Mouse (Mus musculus) 416B (cell line): Measurements from ENCODE around the gene Specc1.
"Not testable (repeated sequence)": the region's sequence is repeated elsewhere in the genome, so short reads cannot be mapped to it uniquely, and the experiment has no call there.

Experiments
- DNase-seq: peaks from one replicate; pipeline ENCODE4 v3.0.0; 2011; ENCODE audit warnings: low read depth

Gene Specc1

DNA sequence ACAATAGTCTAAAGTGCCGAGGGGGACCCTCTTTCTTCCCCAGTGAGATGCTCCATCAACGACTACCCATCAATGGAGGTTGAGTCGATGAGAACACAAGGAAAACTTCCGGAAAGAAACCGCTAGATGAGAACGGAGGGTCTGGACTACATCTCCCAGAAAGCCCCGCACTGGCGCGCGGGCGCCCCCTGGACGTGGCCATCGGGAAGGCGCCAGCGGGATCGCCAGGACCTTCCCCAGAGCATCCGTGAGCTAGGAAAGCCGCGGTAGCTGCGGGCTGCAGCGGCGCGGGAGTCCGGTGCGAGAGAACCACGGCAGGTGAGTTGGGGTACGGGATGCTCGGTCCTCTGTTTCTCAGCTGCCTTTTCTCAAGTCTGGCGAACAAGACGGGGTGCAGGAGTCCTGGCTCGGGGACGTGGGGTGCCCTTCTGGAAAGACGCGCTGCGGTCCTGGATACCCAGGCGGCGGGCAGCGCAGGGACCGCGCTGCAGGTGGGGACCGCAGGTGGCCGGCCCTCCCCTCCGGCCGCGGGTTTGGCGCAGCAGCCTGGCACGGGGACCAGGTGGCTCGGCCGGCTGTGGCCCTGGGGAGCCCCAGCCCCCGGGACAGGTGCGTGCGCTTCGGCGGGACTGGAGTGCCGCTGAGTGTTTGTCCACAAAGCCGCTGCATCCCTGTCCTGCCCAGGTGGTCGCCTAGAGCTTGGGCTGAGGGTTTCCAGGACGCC, at the start of gene Specc1:
Gene Specc1 (plus strand): TSS at position 192 of the 724 bp plus-strand sequence.
- no peak for DNase-seq

DNA sequence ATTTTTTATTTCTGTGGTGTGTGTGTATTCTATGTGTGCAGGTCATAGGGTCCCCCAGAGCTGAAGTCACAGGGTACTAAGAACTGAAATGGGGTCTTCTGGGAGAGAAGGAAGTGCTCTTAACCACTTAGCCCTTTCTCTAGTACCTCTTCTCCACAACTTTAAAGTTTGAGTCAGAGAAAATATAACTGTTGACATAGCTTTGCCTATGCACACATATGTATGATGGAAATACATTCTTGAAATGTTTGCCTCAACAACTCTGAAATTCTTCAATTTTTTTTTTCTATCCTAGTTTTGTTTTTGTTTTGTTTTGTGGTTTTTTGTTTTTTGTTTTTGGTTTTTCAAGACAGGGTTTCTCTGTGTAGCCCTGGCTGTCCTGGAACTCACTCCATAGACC, 48.2 kb upstream of the Specc1 start:
- no peak for DNase-seq

DNA sequence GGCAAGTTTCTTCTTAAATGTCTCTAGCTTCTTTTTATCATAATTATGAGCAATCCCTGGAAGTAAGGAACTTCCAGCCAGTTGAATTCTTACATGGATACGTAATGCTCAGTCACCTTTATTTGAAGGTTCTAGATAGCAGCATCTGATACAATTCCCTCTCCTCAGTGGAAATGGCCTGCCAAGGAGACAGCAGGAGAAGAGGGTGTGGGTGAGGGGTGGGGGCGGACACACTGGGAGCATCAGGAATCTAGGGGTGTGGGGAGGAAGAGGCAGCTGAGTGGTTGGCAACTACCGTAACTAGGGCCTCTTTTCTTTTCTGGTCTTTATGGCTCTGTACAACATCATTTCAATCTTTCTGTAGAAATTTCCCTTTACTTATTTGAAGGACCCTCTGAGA, 36.9 kb upstream of the Specc1 start:
- no peak for DNase-seq

DNA sequence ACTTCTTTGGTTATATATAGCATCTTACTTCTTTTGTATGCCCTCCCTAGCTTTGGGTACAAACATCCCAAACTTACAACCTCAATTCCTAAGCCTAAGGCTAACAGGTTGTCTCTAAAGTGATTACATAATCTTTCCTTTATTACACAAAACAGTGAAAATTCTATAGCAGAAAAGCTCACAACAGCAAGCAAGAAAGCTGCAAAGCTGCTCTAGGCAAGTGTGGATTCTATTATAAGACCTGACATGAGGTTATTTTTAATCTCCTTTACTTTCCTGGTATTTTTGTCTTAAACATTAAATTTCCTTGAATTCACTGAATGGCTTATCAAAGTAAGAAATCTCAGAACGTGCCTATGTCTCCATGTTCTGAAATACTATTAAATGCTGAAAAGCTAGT, 33.3 kb upstream of the Specc1 start:
- no peak for DNase-seq

DNA sequence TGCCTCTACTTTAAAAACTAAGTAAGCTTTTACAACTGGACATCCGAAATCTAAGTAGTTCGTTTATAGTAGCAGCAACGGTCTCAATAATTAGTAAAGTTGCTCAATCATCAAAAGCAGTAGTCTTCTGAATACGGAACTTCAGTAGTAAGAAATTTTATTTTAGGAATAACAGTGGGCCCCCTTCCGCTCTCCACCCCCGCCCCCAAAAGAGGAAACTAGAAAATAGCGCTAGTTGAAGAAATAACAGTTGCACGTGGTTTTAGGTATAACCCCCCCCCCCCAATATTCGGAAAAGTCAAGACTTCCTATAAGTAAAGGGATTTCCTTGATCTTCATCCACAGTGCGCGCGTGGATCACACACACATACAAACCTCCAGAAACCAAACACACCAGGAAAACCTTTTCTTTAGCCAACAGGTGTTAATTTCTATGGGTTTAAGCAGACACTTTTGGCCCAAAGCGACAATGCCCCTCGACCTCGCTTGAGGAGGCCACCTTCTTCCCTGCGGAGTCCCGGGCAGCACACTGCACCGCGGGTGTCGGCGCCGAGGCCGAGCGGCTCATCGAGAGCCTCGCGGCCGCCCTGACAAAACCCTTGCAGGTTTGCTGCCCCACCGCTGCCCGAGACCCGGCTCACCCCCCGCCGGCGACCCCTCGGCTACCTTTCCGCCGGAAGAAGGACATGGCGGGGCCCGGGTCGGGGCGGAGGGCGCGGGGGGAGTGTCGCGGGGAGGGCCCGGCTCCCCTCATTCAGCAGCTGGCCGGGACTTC, 27.1 kb upstream of the Specc1 start:
- peak; percentile 72 for DNase-seq

DNA sequence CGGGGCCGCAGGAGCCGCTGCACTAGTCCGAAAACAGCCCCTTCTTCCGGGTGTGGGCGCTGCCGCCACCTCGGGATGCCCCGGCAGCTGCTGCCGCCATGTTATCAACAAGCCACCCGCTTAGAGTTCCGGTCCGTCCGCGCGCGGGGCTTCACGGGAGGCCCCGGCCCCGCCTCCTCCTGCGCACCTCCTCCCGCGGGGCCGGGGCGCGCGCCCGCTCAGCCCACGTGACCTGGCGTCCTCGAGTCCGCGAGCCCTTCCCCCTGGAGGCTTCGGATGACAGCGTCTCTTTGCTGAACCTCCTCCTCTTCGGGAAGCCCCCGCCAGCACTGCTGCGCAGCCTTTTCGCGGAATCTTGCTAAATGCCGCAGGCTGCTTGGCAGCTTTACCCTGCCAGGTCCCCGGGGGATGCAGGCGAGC, 26.5 kb upstream of the Specc1 start, which contains the start of gene Akap10:
Gene Akap10 (minus strand): TSS at position 155 of the 420 bp plus-strand sequence.
- peak; percentile 94 for DNase-seq

DNA sequence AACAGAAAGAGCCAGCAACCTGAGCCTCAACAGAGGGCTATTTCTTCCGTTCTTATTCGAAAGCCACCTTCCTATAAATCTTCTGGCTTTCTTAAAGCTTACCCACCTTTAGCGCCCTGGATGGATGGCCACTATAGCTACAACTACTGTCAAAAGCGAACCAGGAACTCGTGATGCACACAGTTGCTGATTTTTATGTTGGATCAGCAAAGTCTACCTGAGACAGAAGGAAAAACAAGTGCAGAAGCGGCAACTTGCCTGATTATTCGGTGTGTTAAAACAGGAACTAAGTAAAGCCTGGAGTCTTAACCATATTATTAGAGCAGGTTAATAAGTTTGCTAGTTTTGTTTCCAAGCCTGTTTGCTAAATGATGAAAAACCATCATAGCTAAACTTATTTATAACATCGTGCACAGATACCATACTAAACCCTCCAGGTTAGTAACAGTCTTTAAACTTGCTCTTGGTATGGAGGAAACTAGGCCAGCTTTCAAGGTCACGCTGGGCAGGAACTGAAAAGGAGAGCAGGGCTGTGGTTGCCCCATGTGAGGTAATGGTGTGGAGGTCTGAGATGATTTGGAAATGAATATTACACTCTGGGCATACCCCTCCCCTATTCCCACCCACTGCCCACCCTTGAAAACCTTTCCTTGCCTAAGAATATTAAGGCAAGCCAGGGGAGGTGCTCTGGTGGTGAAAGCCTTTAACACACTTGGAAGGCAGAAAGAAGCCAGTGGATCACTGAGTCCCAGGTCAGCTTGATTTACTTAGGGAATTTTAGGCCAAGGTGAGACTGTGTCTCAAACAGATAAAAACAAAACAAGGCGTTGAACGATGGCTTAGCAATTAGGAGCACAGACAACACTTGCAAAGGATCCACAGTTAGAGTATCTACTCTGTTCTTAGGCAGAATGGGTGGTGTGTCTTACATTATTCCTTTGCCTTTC, 25.6 kb upstream of the Specc1 start:
- DNase-seq = peak; percentile 83

DNA sequence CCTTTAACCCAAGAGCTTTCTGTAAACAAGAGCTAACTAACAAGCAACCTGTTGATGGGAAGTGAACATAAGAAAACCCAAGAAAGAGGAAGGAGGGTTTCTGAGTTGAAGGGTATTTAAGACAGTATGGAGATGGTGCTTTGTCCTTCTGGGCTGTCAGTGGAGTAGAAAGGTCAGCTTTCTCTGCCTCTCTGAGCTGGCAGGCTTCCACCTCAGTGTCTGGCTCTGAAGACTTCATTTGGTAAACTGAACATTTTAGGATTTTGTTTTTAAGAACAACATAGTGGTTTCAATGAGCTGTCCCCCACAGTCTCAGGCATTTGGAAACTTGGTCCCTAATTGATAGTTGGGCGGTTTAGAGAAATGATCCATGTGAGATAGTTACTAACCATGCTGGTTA, 18.8 kb upstream of the Specc1 start:
- DNase-seq = no peak

DNA sequence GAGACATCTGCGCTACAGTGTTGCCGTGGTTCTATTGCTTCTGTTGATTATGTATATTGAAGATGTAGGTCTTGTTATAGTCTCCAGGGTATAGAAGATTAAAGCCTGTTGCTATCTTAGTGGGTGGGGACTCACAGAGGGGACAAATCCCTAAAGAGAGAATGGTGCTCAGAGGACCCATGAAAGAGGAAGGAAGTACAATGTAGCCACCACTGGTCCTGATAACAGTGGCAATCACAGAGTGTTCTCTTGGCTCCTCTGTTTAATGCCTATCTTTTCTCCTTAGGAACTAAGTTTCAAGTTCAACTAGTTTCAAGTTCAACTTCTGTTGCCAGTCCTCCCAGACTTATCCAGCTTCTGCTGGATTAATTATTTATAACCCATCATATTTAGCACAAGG, 13.7 kb upstream of the Specc1 start:
- peak; percentile 31 for DNase-seq

DNA sequence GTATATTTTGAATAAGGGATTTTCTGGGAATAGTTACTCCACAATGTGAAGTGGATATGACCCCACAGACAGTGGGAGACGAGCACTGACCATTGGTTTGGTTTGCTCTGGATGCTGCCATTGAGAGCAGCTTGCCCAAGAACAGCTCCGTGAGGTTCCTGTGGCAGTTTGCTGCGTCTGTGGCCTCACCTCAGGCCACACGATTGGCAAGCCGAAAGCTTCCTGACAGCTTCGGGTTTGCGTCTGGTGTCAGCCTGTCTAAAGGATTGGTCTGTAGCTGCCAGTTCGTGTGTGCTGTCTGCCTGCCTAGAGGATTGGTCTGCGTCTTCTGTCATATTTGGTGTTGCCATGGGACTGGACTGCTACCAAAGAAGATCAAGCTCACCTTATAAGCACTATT, 12.1 kb upstream of the Specc1 start:
- DNase-seq = peak; percentile 53

DNA sequence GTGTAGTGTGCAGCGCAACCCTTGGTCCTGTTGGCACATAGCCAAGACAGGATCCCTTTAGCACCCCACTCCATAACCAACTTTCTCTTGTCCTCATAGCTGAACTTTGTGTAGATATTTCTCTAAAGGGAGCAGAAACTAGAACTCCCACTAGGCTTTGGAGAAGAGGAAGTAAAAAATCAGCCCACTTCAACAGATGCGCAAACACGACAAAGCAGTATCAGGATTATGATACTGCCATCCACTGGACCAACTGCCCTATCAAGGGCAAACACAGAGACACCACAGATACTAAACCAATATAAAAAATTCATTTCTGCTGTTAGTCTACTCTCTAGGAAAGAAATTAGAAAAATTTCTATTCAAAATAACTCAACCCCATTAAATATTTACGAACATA, 10.0 kb upstream of the Specc1 start:
- peak; percentile 44 for DNase-seq

DNA sequence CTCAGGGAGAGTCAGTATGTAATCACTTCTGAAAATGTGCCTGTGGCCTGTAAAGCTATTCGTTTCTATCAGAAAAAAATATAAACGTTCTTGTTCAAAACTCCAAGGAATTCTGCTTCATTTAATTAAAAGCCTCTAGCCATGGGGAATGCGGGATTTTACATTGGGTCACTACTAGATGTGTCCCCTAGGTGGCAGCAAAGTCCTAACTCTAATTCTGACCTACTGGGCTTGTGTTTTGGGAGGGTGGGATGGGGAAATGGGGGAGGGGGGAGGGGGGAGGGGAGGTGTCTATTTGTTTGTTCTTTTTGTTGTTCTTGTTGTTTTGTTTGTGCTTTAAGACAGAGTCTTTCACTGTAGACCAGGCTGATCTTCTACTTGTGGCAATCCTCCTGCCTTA, 7.2 kb upstream of the Specc1 start:
- peak; percentile 60 for DNase-seq

DNA sequence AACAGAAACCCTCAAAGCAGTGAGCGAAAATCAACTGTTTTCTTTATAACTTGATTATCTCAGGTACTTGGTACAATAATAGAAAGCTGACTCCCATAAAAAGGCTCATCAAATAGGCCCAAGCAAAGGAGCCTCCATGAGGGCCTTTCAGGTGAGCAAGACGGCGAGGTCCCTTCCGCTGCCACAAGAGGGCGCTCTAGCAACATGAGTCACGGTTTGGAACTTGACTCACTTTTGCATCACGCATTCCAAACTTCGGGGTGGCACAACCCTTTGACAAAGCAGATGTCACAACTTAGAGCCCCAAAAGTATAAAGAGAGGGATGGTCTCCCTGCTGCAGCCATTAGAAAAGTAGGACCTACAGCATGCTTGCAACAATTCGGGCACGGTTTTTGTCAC, 5.9 kb upstream of the Specc1 start:
- peak; percentile 83 for DNase-seq

DNA sequence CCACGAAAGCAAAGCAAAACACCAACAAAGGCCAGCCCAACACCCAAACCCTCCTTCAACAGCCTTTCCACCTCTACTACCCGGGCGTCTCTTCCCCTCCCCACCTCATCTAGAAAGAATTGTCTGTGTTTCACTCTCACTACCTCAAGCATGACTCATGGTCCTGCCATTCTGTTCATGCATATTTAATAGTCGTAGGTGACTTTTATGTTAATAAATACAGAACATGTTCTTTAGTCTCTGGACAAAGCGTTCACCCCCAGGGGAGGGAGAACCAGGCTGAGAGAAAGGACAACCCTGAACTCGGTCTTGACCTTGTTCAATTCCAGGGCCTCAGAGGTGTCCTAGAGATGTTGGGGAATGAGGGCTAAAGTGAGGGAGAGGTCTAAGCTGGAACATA, 1.4 kb upstream of the Specc1 start:
- no peak for DNase-seq

DNA sequence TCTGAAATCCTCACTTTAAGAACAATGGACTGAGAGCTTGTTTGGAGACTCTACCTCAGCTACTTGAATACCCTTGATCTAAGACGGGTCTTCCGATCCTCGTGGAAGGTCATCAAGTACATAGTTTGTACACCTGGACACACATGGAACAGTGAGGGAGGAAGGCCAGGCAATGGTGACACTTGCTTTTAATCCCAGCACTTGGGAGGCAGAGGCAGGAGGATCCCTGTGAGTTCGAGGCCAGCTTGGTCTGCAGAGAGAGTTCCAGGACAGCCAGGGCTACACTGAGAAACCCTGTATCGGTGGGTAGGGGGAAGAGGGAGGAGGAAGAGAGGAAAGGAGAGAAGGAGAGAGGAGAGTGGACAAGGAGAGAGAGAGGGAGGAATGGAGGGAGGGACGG, 612 bp upstream of the Specc1 start:
- DNase-seq = no peak

DNA sequence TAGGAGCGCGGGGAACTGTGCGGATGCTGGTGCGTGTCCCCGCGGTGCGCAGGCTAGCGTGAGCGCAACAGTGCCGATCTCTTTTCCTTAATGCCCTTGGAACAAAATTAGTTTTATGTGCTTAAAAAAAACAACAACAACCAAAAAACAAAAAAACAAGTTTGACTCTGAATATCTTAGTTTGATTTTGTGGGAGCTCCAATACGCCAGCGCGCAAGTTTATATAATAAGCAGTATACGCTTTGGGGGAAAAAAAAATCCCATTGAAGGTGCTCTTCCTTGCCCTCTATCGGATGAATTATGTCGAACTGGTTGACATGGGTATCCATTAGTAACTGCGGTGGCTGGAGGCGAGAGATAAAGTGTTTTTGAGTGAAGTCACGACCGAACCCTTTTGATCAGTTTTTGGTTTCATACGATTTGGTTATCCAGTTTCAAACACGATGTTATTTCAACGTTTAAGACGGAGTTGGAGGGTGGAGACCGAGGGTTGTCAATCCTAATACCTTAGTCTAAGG, 792 bp downstream of the Specc1 start:
- no peak for DNase-seq

DNA sequence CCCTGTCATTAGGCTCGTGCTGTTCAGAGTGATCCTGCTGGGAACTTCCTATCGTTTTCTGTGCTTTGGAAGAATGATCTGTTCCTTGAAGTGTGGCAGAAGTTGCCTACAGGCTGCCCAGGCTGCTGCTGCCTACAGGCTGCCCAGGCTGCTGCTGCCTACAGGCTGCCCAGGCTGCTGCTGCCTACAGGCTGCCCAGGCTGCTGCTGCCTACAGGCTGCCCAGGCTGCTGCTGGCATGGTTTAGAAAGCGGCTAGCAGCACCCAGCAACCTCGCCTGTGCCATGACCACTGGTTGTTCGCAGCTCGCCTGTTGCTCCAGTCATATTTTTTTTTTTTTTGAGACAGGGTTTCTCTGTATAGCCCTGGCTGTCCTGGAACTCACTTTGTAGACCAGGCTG, 2.1 kb downstream of the Specc1 start:
- DNase-seq = not testable (repeated sequence)

DNA sequence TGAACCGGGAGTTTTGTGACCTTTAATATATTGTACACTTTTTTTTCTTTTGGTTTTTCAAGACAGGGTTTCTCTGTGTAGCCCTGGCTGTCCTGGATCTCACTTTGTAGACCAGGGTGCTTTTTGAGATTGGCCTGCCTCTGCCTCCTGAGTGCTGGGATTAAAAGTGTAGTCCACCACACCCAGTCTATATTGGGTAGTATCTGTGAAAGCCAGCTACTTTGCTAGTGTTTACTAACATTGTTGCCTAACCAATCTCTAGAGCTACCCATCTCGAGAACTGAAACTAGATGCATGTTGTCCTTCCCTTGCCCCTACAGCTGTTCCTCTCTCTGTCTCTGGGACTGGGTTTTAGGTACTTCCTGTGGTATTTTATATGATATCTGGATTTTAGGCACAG, 3.5 kb downstream of the Specc1 start:
- no peak for DNase-seq

DNA sequence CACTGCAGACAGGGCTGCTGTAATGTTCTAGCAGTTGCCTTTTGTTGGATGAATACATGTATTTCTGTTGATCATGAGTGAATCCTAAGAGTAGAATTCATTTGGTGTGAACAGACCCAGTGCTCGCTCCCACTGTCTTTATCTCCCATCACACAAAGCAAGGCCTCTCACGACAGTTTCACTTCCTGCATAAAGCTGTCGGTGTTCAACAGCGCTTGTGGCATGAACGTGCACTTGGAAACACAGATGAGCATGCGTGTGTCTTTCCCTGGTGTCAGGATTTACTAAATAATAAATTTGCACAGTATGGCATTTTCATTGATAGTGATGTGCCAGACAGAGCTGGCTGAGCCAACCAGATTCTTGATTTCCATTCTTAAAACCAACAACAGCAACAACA, 6.1 kb downstream of the Specc1 start:
- DNase-seq = no peak

DNA sequence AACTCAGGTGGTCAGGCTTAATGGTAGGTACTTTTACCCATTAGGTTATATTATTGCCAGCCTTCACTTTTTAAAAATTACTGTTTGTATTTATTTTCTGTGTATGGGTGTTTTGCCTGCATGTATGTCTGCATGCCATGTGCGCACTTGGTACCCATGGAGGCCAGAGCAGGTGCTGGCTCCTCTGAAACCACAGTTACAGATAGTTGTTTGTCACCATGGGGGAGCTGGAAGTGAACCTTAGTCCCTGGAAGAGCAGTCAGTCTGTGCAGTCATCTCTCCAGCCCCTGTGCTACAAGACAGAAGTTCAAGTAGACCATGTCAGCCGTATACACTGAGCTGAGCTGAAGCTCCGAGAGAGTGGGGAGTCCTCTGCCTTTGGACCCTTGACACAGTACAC, 6.6 kb downstream of the Specc1 start:
- no peak for DNase-seq

DNA sequence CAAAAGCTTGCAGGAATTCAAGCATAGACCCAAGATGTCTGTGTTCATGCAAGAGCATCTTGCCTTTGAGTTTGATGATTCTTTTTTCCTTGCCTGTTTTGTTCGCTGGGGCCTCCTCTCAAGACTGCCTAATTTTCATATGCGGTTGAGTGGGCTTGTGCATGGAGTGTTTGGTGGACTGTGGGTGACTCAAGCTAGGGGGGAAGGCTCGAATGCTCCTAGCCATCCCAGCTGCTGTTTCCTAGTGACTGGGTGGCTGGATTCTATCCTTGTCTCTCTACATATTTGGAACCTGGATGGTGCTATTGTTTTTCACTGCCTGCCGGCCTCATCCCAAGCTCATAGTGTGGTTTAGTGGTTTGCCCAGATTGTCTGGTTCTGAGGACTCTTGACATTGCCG, 8.0 kb downstream of the Specc1 start:
- no peak for DNase-seq

DNA sequence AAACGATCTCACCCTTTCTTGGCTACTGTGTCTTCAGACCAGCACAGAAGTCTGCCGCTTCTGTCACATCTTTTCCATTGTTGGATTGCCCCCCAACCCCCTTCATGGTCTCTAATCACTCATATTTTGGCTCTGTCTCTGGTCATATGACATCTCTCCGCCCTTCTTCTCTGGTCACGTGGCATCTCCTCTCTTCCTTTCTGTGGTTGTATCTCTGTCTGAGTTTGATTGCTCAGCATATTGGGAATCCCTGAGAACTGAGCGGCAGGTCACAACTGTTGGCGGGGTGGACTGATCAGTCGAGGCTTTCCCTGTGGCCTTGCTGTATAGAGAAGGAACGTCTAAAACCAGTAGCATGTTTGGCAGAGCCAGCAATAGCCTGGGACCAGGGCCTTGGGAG, 10.5 kb downstream of the Specc1 start:
- DNase-seq = no peak
